Mouse (Mus musculus): Measurements from ENCODE around the gene Zfp366.
A peak's percentile ranks its signal among the peaks of the same experiment; 100 is the strongest.

- TF ChIP-seq MAX (IDR thresholded peaks at IDR 0.05; ENCODE audit: low read length) (0 out of 2 replicates have a peak, but pooled peaks have one; percentile 39), TBP (conservative IDR thresholded peaks at IDR 0.05; ENCODE audit: low read depth, low read length) (no peak), POLR2A (IDR thresholded peaks at IDR 0.05; ENCODE audit: low read depth, low read length) (no peak), CTCF (conservative IDR thresholded peaks at IDR 0.05 in 1 of 2, IDR thresholded peaks at IDR 0.05 in 1 of 2; ENCODE audit: low read depth in 2 of 2, low read length in 2 of 2) (no peak), MAFK (IDR thresholded peaks at IDR 0.05; ENCODE audit: insufficient replicate concordance, low read length) (no peak), KAT2A (IDR thresholded peaks at IDR 0.05; ENCODE audit: insufficient replicate concordance, low read length) (no peak), CHD2 (IDR thresholded peaks at IDR 0.05; ENCODE audit: low read length) (no peak), BHLHE40 (IDR thresholded peaks at IDR 0.05; ENCODE audit: low read depth, low read length) (peak; percentile 70), JUND (conservative IDR thresholded peaks at IDR 0.05; ENCODE audit: low read depth, low read length) (no peak), HCFC1 (IDR thresholded peaks at IDR 0.05; ENCODE audit: low read depth, low read length) (no peak), MEF2A (IDR thresholded peaks at IDR 0.05; ENCODE audit: borderline replicate concordance, low read depth, low read length) (no peak)
Observed at GRCm38 (mm10) chr13:99186859-99187258, 2.2 kb downstream of the Zfp366 start.
